Mouse (Mus musculus) cerebellum, postnatal 4 days (tissue): ENCODE measurements around the gene Plekhg5.
A peak's percentile ranks its signal among the peaks of the same experiment; 100 is the strongest.

Experiments used
- DNase-seq, 2 experiments: peaks; one replicate each; pipeline ENCODE4 v3.0.0; 2022; ENCODE audit warnings: low spot score in 2 of 2, mixed read lengths in 1 of 2

The Plekhg5 gene

GRCm38 (mm10) chr4:152146033-152146827, 73.9 kb downstream of the Plekhg5 start:
- no peak for DNase-seq

GRCm38 (mm10) chr4:152150546-152150945, 78.2 kb downstream of the Plekhg5 start:
- no peak for DNase-seq

GRCm38 (mm10) chr4:152151451-152151965, 79.2 kb downstream of the Plekhg5 start:
- DNase-seq = no peak

- no peak for DNase-seq
Measured at GRCm38 (mm10) chr4:152151966-152152544, 79.8 kb downstream of the Plekhg5 start, which contains the start of gene Espn. Gene Espn (minus strand): TSS chr4:152152371.

- peak; percentile 80 to 87 for DNase-seq
Measured at GRCm38 (mm10) chr4:152153771-152154177, 81.5 kb downstream of the Plekhg5 start.

GRCm38 (mm10) chr4:152155019-152155418, 82.7 kb downstream of the Plekhg5 start:
- no peak for DNase-seq

GRCm38 (mm10) chr4:152157779-152158584, 85.7 kb downstream of the Plekhg5 start:
- DNase-seq = peak in 1 of 2 experiments; percentile 56

- DNase-seq = no peak
Measured at GRCm38 (mm10) chr4:152158585-152159284, 86.4 kb downstream of the Plekhg5 start, which contains the start of gene Hes2. Gene Hes2 (plus strand): TSS chr4:152158867.

GRCm38 (mm10) chr4:152159285-152159678, 87.0 kb downstream of the Plekhg5 start:
- no peak for DNase-seq

GRCm38 (mm10) chr4:152160748-152161147, 88.5 kb downstream of the Plekhg5 start:
- DNase-seq = no peak

- DNase-seq = no peak
Measured at GRCm38 (mm10) chr4:152161601-152162000, 89.3 kb downstream of the Plekhg5 start.

GRCm38 (mm10) chr4:152162748-152163147, 90.5 kb downstream of the Plekhg5 start:
- DNase-seq = no peak
